Mouse (Mus musculus) hindbrain, embryonic 10.5 days (tissue): ENCODE data around the gene Galnt9. TPM values are rescaled to one million over a fixed set of nuclear protein-coding genes. Genes with fewer than 3 reads are reported as not detected.

Experiments
- DNase-seq: peaks from one replicate; pipeline ENCODE4 v3.0.0-alpha.2; 2017; ENCODE audit warnings: low spot score
- H3K27ac ChIP-seq: fragments of 300-500 bp; sonication (generic); 2 replicates; pipeline ENCODE4 v1.5.1; 2016; ENCODE audit warnings: mild to moderate bottlenecking, moderate library complexity
- H3K27me3 ChIP-seq: fragments of 300-500 bp; sonication (generic); 2 replicates; pipeline ENCODE4 v1.6.1; 2016; ENCODE audit warnings: mild to moderate bottlenecking; ENCODE audit not compliant: poor library complexity, insufficient read depth, severe bottlenecking
- H3K36me3 ChIP-seq: fragments of 300-500 bp; sonication (generic); 2 replicates; pipeline ENCODE4 v1.6.1; 2016; ENCODE audit warnings: mild to moderate bottlenecking, moderate library complexity
- H3K4me1 ChIP-seq: fragments of 300-500 bp; sonication (generic); replicated peaks from 2 replicates; pipeline ENCODE4 v1.6.1; 2016; ENCODE audit warnings: mild to moderate bottlenecking
- H3K4me3 ChIP-seq: fragments of 300-500 bp; sonication (generic); 2 replicates; pipeline ENCODE4 v1.5.1; 2016; ENCODE audit warnings: mild to moderate bottlenecking, moderate library complexity
- H3K9me3 ChIP-seq: fragments of 300-500 bp; sonication (generic); 2 replicates; pipeline ENCODE4 v1.6.1; 2016; ENCODE audit warnings: mild to moderate bottlenecking, moderate library complexity
- WGBS: fragments of 180-500 bp; shearing (Covaris S2); methylation state at CpG from one replicate; pipeline ENCODE4 v1.1.7; 2016; 5-methylcytosine and 5-hydroxymethylcytosine counted together
- polyA plus RNA-seq: library from polyadenylated mRNA; unstranded; fragments of >200 nt; fragmentation: Nextera tagmentation; extraction: Ambion mirVana; gene quantifications from 2 replicates; pipeline ENCODE4 v1.2.1, GENCODE M21; 2016

Gene Galnt9
- polyA plus RNA-seq, 1 experiment from 2014 or later, result 6.4 TPM

- 0 out of 2 replicates have a peak, but pooled peaks cover 4% of the 10 kb centered on the region for H3K27me3 ChIP-seq
- peaks cover 6% of the 10 kb centered on the region for H3K4me1 ChIP-seq
- 79% methylated on average over 2 of the region's 2 CpGs for WGBS
- H3K9me3 ChIP-seq, result no peaks in the 10 kb centered on the region
- H3K36me3 ChIP-seq, result no peaks in the 10 kb centered on the region
- H3K4me3 ChIP-seq, result no peak overlapping the region
- no peak for DNase-seq
- H3K27ac ChIP-seq, result no peak overlapping the region
These were observed 80.2 kb downstream of the Galnt9 start for GRCm38 (mm10) chr5:110624319-110624718.

GRCm38 (mm10) chr5:110627351-110627750 is 83.2 kb downstream of the Galnt9 start:
- DNase-seq, result no peak
- Histone ChIP-seq H3K27me3 (0 out of 2 replicates have a peak, but pooled peaks cover 4% of the 10 kb centered on the region), H3K36me3 (no peaks in the 10 kb centered on the region), H3K4me1 (peaks cover 6% of the 10 kb centered on the region), H3K27ac (no peak overlapping the region), H3K9me3 (no peaks in the 10 kb centered on the region), H3K4me3 (no peak overlapping the region)
- 78% methylated on average over 10 of the region's 10 CpGs for WGBS

- Histone ChIP-seq H3K4me1 (peaks cover 6% of the 10 kb centered on the region), H3K9me3 (no peaks in the 10 kb centered on the region), H3K36me3 (no peaks in the 10 kb centered on the region), H3K4me3 (peak overlapping the region; percentile 27; the same call in 1 of the 2 replicates), H3K27ac (no peak overlapping the region), H3K27me3 (0 out of 2 replicates have a peak, but pooled peaks cover 4% of the 10 kb centered on the region)
- 26% methylated on average over 19 of the region's 19 CpGs for WGBS
- DNase-seq, result no peak
These were observed 84.0 kb downstream of the Galnt9 start for GRCm38 (mm10) chr5:110628156-110628555.

- H3K27me3 ChIP-seq, result 0 out of 2 replicates have a peak, but pooled peaks cover 4% of the 10 kb centered on the region
- no peak overlapping the region for H3K4me3 ChIP-seq
- H3K9me3 ChIP-seq, result no peaks in the 10 kb centered on the region
- no peak for DNase-seq
- H3K4me1 ChIP-seq, result peaks cover 6% of the 10 kb centered on the region
- WGBS, result 90% methylated on average over 2 of the region's 2 CpGs
- no peaks in the 10 kb centered on the region for H3K36me3 ChIP-seq
- H3K27ac ChIP-seq, result no peak overlapping the region
These were observed 85.5 kb downstream of the Galnt9 start for GRCm38 (mm10) chr5:110629525-110630120.

GRCm38 (mm10) chr5:110635951-110636707 is 92.0 kb downstream of the Galnt9 start:
- 48% methylated on average over 6 of the region's 6 CpGs for WGBS
- Histone ChIP-seq H3K36me3 (no peaks in the 10 kb centered on the region), H3K4me1 (0 out of 2 replicates have a peak, but pooled peaks cover 5% of the 10 kb centered on the region), H3K9me3 (no peaks in the 10 kb centered on the region), H3K27me3 (peaks cover 7% of the 10 kb centered on the region; the same call in 1 of the 2 replicates), H3K4me3 (no peak overlapping the region), H3K27ac (no peak overlapping the region)
- no peak for DNase-seq

GRCm38 (mm10) chr5:110638306-110639074 is 94.3 kb downstream of the Galnt9 start:
- Histone ChIP-seq H3K27me3 (peaks cover 7% of the 10 kb centered on the region; the same call in 1 of the 2 replicates), H3K9me3 (0 out of 2 replicates have a peak, but pooled peaks cover 6% of the 10 kb centered on the region), H3K36me3 (no peaks in the 10 kb centered on the region), H3K4me1 (0 out of 2 replicates have a peak, but pooled peaks cover 5% of the 10 kb centered on the region), H3K27ac (no peak overlapping the region), H3K4me3 (no peak overlapping the region)
- WGBS, result 82% methylated on average over 7 of the region's 7 CpGs
- no peak for DNase-seq

GRCm38 (mm10) chr5:110639459-110639858 is 95.3 kb downstream of the Galnt9 start:
- Histone ChIP-seq H3K4me1 (0 out of 2 replicates have a peak, but pooled peaks cover 5% of the 10 kb centered on the region), H3K36me3 (no peaks in the 10 kb centered on the region), H3K9me3 (0 out of 2 replicates have a peak, but pooled peaks cover 6% of the 10 kb centered on the region), H3K4me3 (no peak overlapping the region), H3K27me3 (peaks cover 7% of the 10 kb centered on the region; the same call in 1 of the 2 replicates), H3K27ac (peak overlapping the region; percentile 77)
- 28% methylated on average over 12 of the region's 12 CpGs for WGBS
- peak; percentile 77 for DNase-seq

- no peaks in the 10 kb centered on the region for H3K27me3 ChIP-seq
- DNase-seq, result no peak
- H3K4me3 ChIP-seq, result no peak overlapping the region
- no peak overlapping the region for H3K27ac ChIP-seq
- no peaks in the 10 kb centered on the region for H3K4me1 ChIP-seq
- 0 out of 2 replicates have a peak, but pooled peaks cover 6% of the 10 kb centered on the region for H3K9me3 ChIP-seq
- H3K36me3 ChIP-seq, result peaks cover 64% of the 10 kb centered on the region
These were observed 102.2 kb downstream of the Galnt9 start for GRCm38 (mm10) chr5:110646377-110646776.

- WGBS, result 2% methylated on average over 91 of the region's 91 CpGs
- no peaks in the 10 kb centered on the region for H3K9me3 ChIP-seq
- peak within 1 kb of the TSS; percentile 86 for H3K4me3 ChIP-seq
- H3K27me3 ChIP-seq, result no peaks in the 10 kb centered on the region
- DNase-seq, result peak; percentile 95
- peak within 1 kb of the TSS; percentile 91 for H3K27ac ChIP-seq
- peaks cover 21% of the 10 kb centered on the region for H3K4me1 ChIP-seq
- H3K36me3 ChIP-seq, result peaks cover 75% of the 10 kb centered on the region
These were observed 108.8 kb downstream of the Galnt9 start, which contains the start of the genes Noc4l and Ddx51 for GRCm38 (mm10) chr5:110652719-110653648. Gene Noc4l (minus strand): TSS chr5:110653417. Gene Ddx51 (plus strand): TSS chr5:110653451.

GRCm38 (mm10) chr5:110653686-110654085 is 109.5 kb downstream of the Galnt9 start:
- Histone ChIP-seq H3K9me3 (no peaks in the 10 kb centered on the region), H3K27me3 (no peaks in the 10 kb centered on the region), H3K27ac (peak overlapping the region; percentile 91), H3K36me3 (peaks cover 75% of the 10 kb centered on the region), H3K4me3 (peak overlapping the region; percentile 86), H3K4me1 (peaks cover 21% of the 10 kb centered on the region)
- 2% methylated on average over 37 of the region's 37 CpGs for WGBS
- no peak for DNase-seq

GRCm38 (mm10) chr5:110659682-110660081 is 115.5 kb downstream of the Galnt9 start:
- no peaks in the 10 kb centered on the region for H3K4me1 ChIP-seq
- no peaks in the 10 kb centered on the region for H3K9me3 ChIP-seq
- H3K4me3 ChIP-seq, result no peak overlapping the region
- no peak overlapping the region for H3K27ac ChIP-seq
- no peak for DNase-seq
- H3K27me3 ChIP-seq, result no peaks in the 10 kb centered on the region
- H3K36me3 ChIP-seq, result peaks cover 98% of the 10 kb centered on the region

- Histone ChIP-seq H3K9me3 (no peaks in the 10 kb centered on the region), H3K27me3 (no peaks in the 10 kb centered on the region), H3K4me3 (no peak overlapping the region), H3K36me3 (peaks cover 98% of the 10 kb centered on the region), H3K27ac (no peak overlapping the region), H3K4me1 (no peaks in the 10 kb centered on the region)
- WGBS, result 92% methylated on average over 2 of the region's 2 CpGs
- DNase-seq, result no peak
These were observed 119.9 kb downstream of the Galnt9 start for GRCm38 (mm10) chr5:110664041-110664440.
